Mouse (Mus musculus): Measurements from ENCODE around the gene Slitrk4.

The Slitrk4 gene

GRCm38 (mm10) chrX:64276290-64277125 is at the start of gene Slitrk4:
TSS of gene Slitrk4 (minus strand) at chrX:64276996.
- DNase-seq (ENCODE audit: extremely low spot score, low spot score): peak; percentile 41

- no peak for DNase-seq (ENCODE audit: extremely low spot score, low spot score)
Measured at GRCm38 (mm10) chrX:64319501-64319900, 42.7 kb upstream of the Slitrk4 start.

DNA sequence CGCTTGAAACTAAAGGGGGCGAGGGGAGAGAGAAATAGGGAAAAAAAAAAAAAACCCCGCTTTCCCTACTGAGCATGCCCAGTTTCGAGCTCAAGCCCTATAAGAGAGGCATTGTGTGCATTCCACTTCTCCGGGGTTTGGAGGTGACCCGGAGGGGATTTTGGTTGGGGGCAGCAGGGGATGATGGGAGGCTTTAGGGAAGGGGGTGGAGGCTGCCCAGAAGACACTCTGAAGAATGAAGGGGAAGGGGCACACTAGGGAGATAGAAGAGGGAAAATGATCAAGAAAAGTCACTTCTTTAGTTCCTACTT is 1.1 kb upstream of the Slitrk4 start:
- peak; percentile 12 for DNase-seq (ENCODE audit: extremely low spot score, low spot score)

DNA sequence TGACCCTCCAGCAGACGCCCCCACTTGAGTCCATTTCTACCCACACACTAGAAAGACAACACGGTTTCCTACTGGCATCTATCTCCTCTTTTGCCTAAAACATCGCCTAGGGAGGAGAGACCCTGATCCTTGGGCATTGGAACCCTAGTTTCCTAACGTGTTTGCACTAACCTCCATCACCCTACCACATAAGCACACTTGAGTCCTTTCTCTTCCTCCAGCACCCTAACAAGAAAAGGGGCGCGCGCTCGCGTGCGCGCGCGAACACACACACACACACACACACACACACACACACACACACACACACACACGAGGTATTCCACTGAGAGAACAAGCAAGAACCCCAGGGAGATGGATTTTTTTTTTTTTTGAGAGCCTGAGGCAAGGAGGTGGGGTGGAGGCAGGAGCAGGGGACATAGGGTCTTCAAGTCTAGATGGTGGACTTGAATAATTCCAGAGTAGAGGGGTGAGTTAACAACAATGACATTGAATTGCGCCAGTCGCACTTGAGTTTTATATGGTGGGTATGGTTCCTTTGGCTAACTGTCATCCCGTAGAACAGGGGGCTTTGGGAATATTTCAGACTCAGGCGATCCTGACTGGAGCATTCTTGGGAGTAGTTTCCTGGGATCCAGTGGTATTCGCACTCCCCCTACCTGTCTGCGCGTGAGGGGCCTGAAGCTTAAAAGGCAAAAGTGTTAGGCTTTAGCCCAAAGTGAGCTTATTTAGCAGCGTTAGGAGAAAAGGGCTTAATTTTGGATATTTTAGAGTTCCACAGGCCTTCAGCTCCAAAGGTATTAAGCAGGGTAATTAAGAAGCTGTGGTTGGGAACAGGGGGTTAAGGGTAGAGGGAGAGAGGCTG is 562 bp upstream of the Slitrk4 start:
- DNase-seq (ENCODE audit: extremely low spot score, low spot score): peak; percentile 12

- no peak for DNase-seq (ENCODE audit: extremely low spot score, low spot score)
Measured at GRCm38 (mm10) chrX:64275501-64276289, 1.1 kb downstream of the Slitrk4 start.

- no peak for DNase-seq (ENCODE audit: extremely low spot score, low spot score)
Measured at GRCm38 (mm10) chrX:64263481-64263880, 13.3 kb downstream of the Slitrk4 start.

All from neural tube, embryonic 10.5 days (tissue).